Mouse (Mus musculus) midbrain, embryonic 11.5 days (tissue): ENCODE data around the gene Herpud1. TPM values are rescaled to one million over a fixed set of nuclear protein-coding genes. Genes with fewer than 3 reads are reported as not detected.
A peak's percentile ranks its signal among the peaks of the same experiment; 100 is the strongest.

Experiments
- ATAC-seq: fragments of 200-750 bp; cut with Nextera tagmentation; 2 replicates; pipeline ENCODE4 v1.8.0; 2017; ENCODE audit warnings: moderate TSS enrichment, moderate library complexity; ENCODE audit not compliant: low FRiP score
- DNase-seq: peaks from one replicate; pipeline ENCODE4 v3.0.0; 2015; ENCODE audit warnings: low spot score; ENCODE audit errors: missing footprints
- H3K27ac ChIP-seq: fragments of 300-500 bp; sonication (generic); 2 replicates; pipeline ENCODE4 v1.5.1; 2014; ENCODE audit warnings: low read depth, low read length
- H3K27me3 ChIP-seq: fragments of 300-500 bp; sonication (generic); 2 replicates; pipeline ENCODE4 v1.6.1; 2014; ENCODE audit warnings: mild to moderate bottlenecking, low read length, moderate library complexity, mixed read lengths; ENCODE audit not compliant: control insufficient read depth, insufficient read depth
- H3K36me3 ChIP-seq: fragments of 300-500 bp; sonication (generic); 2 replicates; pipeline ENCODE4 v1.6.1; 2014; ENCODE audit warnings: mild to moderate bottlenecking, low read length, moderate library complexity, mixed read lengths; ENCODE audit not compliant: control insufficient read depth, insufficient read depth
- H3K4me1 ChIP-seq: fragments of 300-500 bp; sonication (generic); 2 replicates; pipeline ENCODE4 v1.6.1; 2014; ENCODE audit warnings: low read length; ENCODE audit not compliant: control insufficient read depth, insufficient read depth
- H3K4me2 ChIP-seq: fragments of 300-500 bp; sonication (generic); 2 replicates; pipeline ENCODE4 v1.6.1; 2014; ENCODE audit warnings: mild to moderate bottlenecking, moderate library complexity
- H3K4me3 ChIP-seq: fragments of 300-500 bp; sonication (generic); 2 replicates; pipeline ENCODE4 v1.5.1; 2014; ENCODE audit warnings: low read depth, low read length
- H3K9ac ChIP-seq: fragments of 300-500 bp; sonication (generic); 2 replicates; pipeline ENCODE4 v1.6.1; 2014; ENCODE audit warnings: low read length
- H3K9me3 ChIP-seq: fragments of 300-500 bp; sonication (generic); 2 replicates; pipeline ENCODE4 v1.6.1; 2016; ENCODE audit warnings: low read length; ENCODE audit not compliant: control insufficient read depth
- WGBS: fragments of 180-500 bp; shearing (Covaris S2); extraction: QIAGEN DNeasy Blood & Tissue Kit; methylation state at CpG from one replicate; pipeline ENCODE4 v1.1.7; 2014; 5-methylcytosine and 5-hydroxymethylcytosine counted together
- polyA plus RNA-seq: library from polyadenylated mRNA; unstranded; fragments of >200 nt; fragmentation: Nextera tagmentation; extraction: Ambion mirVana; gene quantifications from 2 replicates; pipeline ENCODE4 v1.2.1, GENCODE M21; 2014

Herpud1 gene
- polyA plus RNA-seq = 56.8 and 60.4 TPM in 2 replicates

GRCm38 (mm10) chr8:94386214-94387026, at the start of gene Herpud1:
Gene Herpud1 (plus strand): TSS chr8:94386438.
- peak within 1 kb of the TSS; percentile 57 for H3K27ac ChIP-seq
- H3K4me2 ChIP-seq = peak within 1 kb of the TSS; percentile 87
- peak within 1 kb of the TSS; percentile 80 for H3K9ac ChIP-seq
- no peaks in the 10 kb centered on the region for H3K27me3 ChIP-seq
- under 1% methylated on average over 63 of the region's 65 CpGs for WGBS
- H3K4me1 ChIP-seq = peaks cover 6% of the 10 kb centered on the region
- peaks cover 14% of the 10 kb centered on the region for H3K36me3 ChIP-seq
- peak within 1 kb of the TSS; percentile 86 for H3K4me3 ChIP-seq
- H3K9me3 ChIP-seq = no peaks in the 10 kb centered on the region
- peak; percentile 99 for ATAC-seq
- DNase-seq = peak; percentile 98

GRCm38 (mm10) chr8:94337559-94337958, 48.7 kb upstream of the Herpud1 start:
- H3K9ac ChIP-seq = no peak overlapping the region
- H3K27ac ChIP-seq = no peak overlapping the region
- no peaks in the 10 kb centered on the region for H3K4me1 ChIP-seq
- H3K4me3 ChIP-seq = no peak overlapping the region
- H3K36me3 ChIP-seq = no peaks in the 10 kb centered on the region
- H3K9me3 ChIP-seq = no peaks in the 10 kb centered on the region
- H3K4me2 ChIP-seq = no peak overlapping the region
- 84% methylated on average over 8 of the region's 8 CpGs for WGBS
- DNase-seq (no peak), ATAC-seq (no peak)
- H3K27me3 ChIP-seq = no peaks in the 10 kb centered on the region

- no peaks in the 10 kb centered on the region for H3K36me3 ChIP-seq
- no peak overlapping the region for H3K4me3 ChIP-seq
- no peak overlapping the region for H3K4me2 ChIP-seq
- no peak overlapping the region for H3K9ac ChIP-seq
- WGBS = 80% methylated on average over 7 of the region's 7 CpGs
- no peaks in the 10 kb centered on the region for H3K4me1 ChIP-seq
- H3K9me3 ChIP-seq = no peaks in the 10 kb centered on the region
- no peaks in the 10 kb centered on the region for H3K27me3 ChIP-seq
- ATAC-seq (no peak), DNase-seq (no peak)
- H3K27ac ChIP-seq = no peak overlapping the region
These were observed 45.4 kb upstream of the Herpud1 start for GRCm38 (mm10) chr8:94340796-94341195.

- 90% methylated on average over 10 of the region's 10 CpGs for WGBS
- H3K4me2 ChIP-seq = no peak overlapping the region
- no peaks in the 10 kb centered on the region for H3K27me3 ChIP-seq
- DNase-seq (peak; percentile 45), ATAC-seq (no peak)
- H3K27ac ChIP-seq = no peak overlapping the region
- H3K9me3 ChIP-seq = no peaks in the 10 kb centered on the region
- no peak overlapping the region for H3K9ac ChIP-seq
- H3K4me1 ChIP-seq = no peaks in the 10 kb centered on the region
- no peak overlapping the region for H3K4me3 ChIP-seq
- no peaks in the 10 kb centered on the region for H3K36me3 ChIP-seq
These were observed 43.5 kb upstream of the Herpud1 start for GRCm38 (mm10) chr8:94342691-94343090.

- H3K9me3 ChIP-seq = no peaks in the 10 kb centered on the region
- H3K4me3 ChIP-seq = no peak overlapping the region
- no peak overlapping the region for H3K9ac ChIP-seq
- no peak for ATAC-seq
- H3K36me3 ChIP-seq = no peaks in the 10 kb centered on the region
- H3K27ac ChIP-seq = no peak overlapping the region
- H3K27me3 ChIP-seq = no peaks in the 10 kb centered on the region
- no peaks in the 10 kb centered on the region for H3K4me1 ChIP-seq
- no peak overlapping the region for H3K4me2 ChIP-seq
- 16% methylated on average over 6 of the region's 6 CpGs for WGBS
- DNase-seq = peak; percentile 94
These were observed 42.9 kb upstream of the Herpud1 start for GRCm38 (mm10) chr8:94343290-94343689.

GRCm38 (mm10) chr8:94343778-94344320, 42.4 kb upstream of the Herpud1 start:
- no peaks in the 10 kb centered on the region for H3K9me3 ChIP-seq
- DNase-seq (no peak), ATAC-seq (no peak)
- no peaks in the 10 kb centered on the region for H3K36me3 ChIP-seq
- no peak overlapping the region for H3K27ac ChIP-seq
- no peak overlapping the region for H3K4me3 ChIP-seq
- H3K4me2 ChIP-seq = no peak overlapping the region
- no peaks in the 10 kb centered on the region for H3K4me1 ChIP-seq
- H3K9ac ChIP-seq = no peak overlapping the region
- 80% methylated on average over 11 of the region's 11 CpGs for WGBS
- H3K27me3 ChIP-seq = no peaks in the 10 kb centered on the region

- no peak for ATAC-seq
- H3K9me3 ChIP-seq = no peaks in the 10 kb centered on the region
- no peak overlapping the region for H3K27ac ChIP-seq
- no peak overlapping the region for H3K4me3 ChIP-seq
- H3K27me3 ChIP-seq = no peaks in the 10 kb centered on the region
- no peak overlapping the region for H3K4me2 ChIP-seq
- DNase-seq = no peak
- 85% methylated on average over 4 of the region's 4 CpGs for WGBS
- no peaks in the 10 kb centered on the region for H3K36me3 ChIP-seq
- no peak overlapping the region for H3K9ac ChIP-seq
- H3K4me1 ChIP-seq = no peaks in the 10 kb centered on the region
These were observed 40.6 kb upstream of the Herpud1 start for GRCm38 (mm10) chr8:94345657-94346056.

- H3K36me3 ChIP-seq = no peaks in the 10 kb centered on the region
- H3K27me3 ChIP-seq = no peaks in the 10 kb centered on the region
- no peaks in the 10 kb centered on the region for H3K9me3 ChIP-seq
- no peak overlapping the region for H3K9ac ChIP-seq
- WGBS = 91% methylated on average over 13 of the region's 13 CpGs
- H3K4me1 ChIP-seq = no peaks in the 10 kb centered on the region
- no peak overlapping the region for H3K4me2 ChIP-seq
- H3K4me3 ChIP-seq = no peak overlapping the region
- DNase-seq (no peak), ATAC-seq (no peak)
- no peak overlapping the region for H3K27ac ChIP-seq
These were observed 40.0 kb upstream of the Herpud1 start for GRCm38 (mm10) chr8:94346264-94346663.

GRCm38 (mm10) chr8:94348425-94348824, 37.8 kb upstream of the Herpud1 start:
- DNase-seq (no peak), ATAC-seq (no peak)
- no peak overlapping the region for H3K27ac ChIP-seq
- no peak overlapping the region for H3K9ac ChIP-seq
- no peaks in the 10 kb centered on the region for H3K36me3 ChIP-seq
- H3K4me1 ChIP-seq = no peaks in the 10 kb centered on the region
- 82% methylated on average over 9 of the region's 9 CpGs for WGBS
- H3K27me3 ChIP-seq = no peaks in the 10 kb centered on the region
- no peak overlapping the region for H3K4me2 ChIP-seq
- no peak overlapping the region for H3K4me3 ChIP-seq
- no peaks in the 10 kb centered on the region for H3K9me3 ChIP-seq
